Mouse (Mus musculus): ENCODE results near the gene Hspa1l.
A peak's percentile ranks its signal among the peaks of the same experiment; 100 is the strongest.
"Not testable (repeated sequence)": the region's sequence is repeated elsewhere in the genome, so short reads cannot be mapped to it uniquely, and the experiment has no call there.

Gene Hspa1l

DNA sequence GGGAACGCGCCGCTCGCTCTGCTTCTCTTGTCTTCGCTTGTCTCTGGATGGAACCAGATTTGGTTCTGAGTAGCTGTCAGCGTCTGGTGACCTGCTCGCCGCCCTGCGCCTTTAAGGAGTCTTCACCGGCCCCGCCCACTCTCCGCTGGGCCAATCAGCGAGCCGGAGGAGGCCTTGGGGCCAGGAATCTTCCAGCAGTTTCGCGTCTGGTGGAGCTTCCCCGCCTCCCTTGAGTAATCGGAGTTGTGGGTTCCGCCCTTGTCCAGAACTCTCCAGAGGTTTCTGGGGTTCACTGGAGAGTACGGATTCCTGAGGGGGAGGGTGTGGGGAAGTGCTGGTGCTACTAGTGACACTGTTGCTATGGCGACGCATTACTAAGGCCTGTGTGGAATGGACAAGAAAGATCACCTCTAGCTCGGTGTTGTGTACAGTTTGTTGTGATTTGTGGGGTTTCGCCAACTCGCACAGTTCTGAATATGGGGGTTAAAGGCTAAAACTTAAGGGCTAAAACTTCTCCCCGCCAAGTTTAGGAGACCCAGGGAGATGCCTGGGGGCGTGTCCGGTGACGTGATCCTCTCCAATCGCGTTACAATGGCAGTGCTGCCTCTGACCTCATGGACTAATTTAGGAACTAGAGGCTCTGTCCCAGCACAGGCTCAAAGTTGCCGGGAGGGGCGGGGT, at the start of gene Hspa1l, which contains the start of gene Hspa1a:
Gene Hspa1l, plus strand, starts transcription at position 635 of the 681 bp plus-strand sequence.
Gene Hspa1a, minus strand, starts transcription at position 88 of the 681 bp plus-strand sequence.
- not testable (repeated sequence) for H3K9me3 ChIP-seq (ENCODE audit: low read length)
- Histone ChIP-seq H3K27me3 (ENCODE audit: insufficient read depth, low read length) (peaks cover 64% of the 10 kb centered on the region), H3K4me1 (replicated peaks; ENCODE audit: low read depth, low read length) (peaks cover 21% of the 10 kb centered on the region)

GRCm38 (mm10) chr17:34922939-34923338, 49.6 kb upstream of the Hspa1l start:
- Histone ChIP-seq H3K4me1 (replicated peaks; ENCODE audit: low read depth, low read length) (peaks cover 17% of the 10 kb centered on the region), H3K27me3 (ENCODE audit: insufficient read depth, low read length) (no peaks in the 10 kb centered on the region; the same call in 1 of the 2 replicates), H3K36me3 (ENCODE audit: insufficient read depth, low read length) (no peaks in the 10 kb centered on the region), H3K9me3 (ENCODE audit: low read length) (no peaks in the 10 kb centered on the region), H3K4me3 (replicated peaks; ENCODE audit: low read length) (no peak overlapping the region)
- TF ChIP-seq CTCF (conservative IDR thresholded peaks at IDR 0.05; ENCODE audit: low read length) (peak; percentile 43), NANOG (IDR thresholded peaks at IDR 0.05; ENCODE audit: borderline replicate concordance, low read length) (no peak)

More for the DNA sequence above, at the start of gene Hspa1l, which contains the start of gene Hspa1a:
- H3K36me3 ChIP-seq (ENCODE audit: insufficient read depth, low read length) = not testable (repeated sequence)
- peak within 1 kb of the TSS; percentile 64 for H3K4me3 ChIP-seq (replicated peaks; ENCODE audit: low read length)

DNA sequence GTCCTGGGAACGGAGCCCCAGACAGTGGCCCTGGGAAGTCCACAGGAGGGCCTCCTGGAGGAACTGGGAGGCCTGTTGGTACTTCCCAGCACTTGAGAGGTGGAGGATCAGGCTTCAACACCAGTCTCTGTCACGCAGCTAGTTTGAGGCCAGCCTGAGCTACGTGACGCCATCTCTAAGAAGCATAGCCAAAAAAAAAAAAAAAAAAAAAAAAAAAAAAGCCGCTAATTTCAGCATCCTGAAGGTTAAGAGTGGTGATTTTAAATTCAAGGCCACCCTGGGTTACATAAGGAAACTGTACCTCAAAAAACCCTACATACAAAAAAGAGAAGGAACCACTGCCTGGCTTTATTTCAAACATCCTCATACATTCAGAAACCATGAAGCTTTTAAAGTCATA, 48.2 kb upstream of the Hspa1l start:
- Histone ChIP-seq H3K27me3 (ENCODE audit: insufficient read depth, low read length) (no peaks in the 10 kb centered on the region; the same call in 1 of the 2 replicates), H3K4me3 (replicated peaks; ENCODE audit: low read length) (no peak overlapping the region), H3K36me3 (ENCODE audit: insufficient read depth, low read length) (no peaks in the 10 kb centered on the region), H3K4me1 (replicated peaks; ENCODE audit: low read depth, low read length) (peaks cover 25% of the 10 kb centered on the region), H3K9me3 (ENCODE audit: low read length) (no peaks in the 10 kb centered on the region)
- TF ChIP-seq CTCF (conservative IDR thresholded peaks at IDR 0.05; ENCODE audit: low read length) (no peak), NANOG (IDR thresholded peaks at IDR 0.05; ENCODE audit: borderline replicate concordance, low read length) (no peak), POU5F1 (IDR thresholded peaks at IDR 0.05; ENCODE audit: borderline replicate concordance, low read length) (no peak)

DNA sequence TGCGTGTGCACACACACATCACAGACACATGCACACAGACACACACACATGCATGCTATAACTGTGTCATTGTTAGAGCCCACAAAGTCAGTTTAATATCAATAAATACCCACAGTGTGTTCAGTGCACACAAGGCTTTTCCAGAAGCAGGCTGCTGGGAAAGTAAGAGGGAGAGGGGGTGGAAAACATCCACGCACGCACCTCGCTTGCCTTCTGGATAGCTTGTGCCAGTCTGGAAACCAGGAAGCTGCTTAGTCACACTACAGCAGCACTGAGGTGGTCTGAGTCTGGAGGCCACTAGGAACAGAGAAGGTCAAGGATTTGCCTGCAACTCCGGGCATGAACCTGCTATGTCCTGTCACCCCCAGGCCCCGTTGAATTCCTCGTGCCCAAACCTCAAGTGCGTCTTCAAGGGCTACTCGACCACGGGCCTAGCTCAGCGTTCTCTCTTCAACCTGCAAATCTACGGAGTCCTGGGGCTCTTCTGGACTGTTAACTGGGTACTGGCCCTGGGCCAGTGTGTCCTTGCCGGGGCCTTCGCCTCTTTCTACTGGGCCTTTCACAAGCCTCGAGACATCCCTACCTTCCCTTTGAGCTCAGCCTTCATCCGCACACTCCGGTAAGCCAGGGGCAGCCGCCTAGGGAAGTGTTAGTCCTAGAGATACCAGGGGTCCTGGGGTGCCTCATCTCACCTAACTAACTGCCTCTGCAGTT, 45.0 kb upstream of the Hspa1l start:
- Histone ChIP-seq H3K9me3 (ENCODE audit: low read length) (no peaks in the 10 kb centered on the region), H3K4me1 (replicated peaks; ENCODE audit: low read depth, low read length) (peaks cover 43% of the 10 kb centered on the region), H3K4me3 (replicated peaks; ENCODE audit: low read length) (peak overlapping the region; percentile 72), H3K27me3 (ENCODE audit: insufficient read depth, low read length) (peaks cover 11% of the 10 kb centered on the region), H3K36me3 (ENCODE audit: insufficient read depth, low read length) (peaks cover 2% of the 10 kb centered on the region)
- no peak for TF ChIP-seq CTCF (conservative IDR thresholded peaks at IDR 0.05; ENCODE audit: low read length)
- no peak for TF ChIP-seq POU5F1 (IDR thresholded peaks at IDR 0.05; ENCODE audit: borderline replicate concordance, low read length)
- no peak for TF ChIP-seq NANOG (IDR thresholded peaks at IDR 0.05; ENCODE audit: borderline replicate concordance, low read length)

- Histone ChIP-seq H3K4me3 (replicated peaks; ENCODE audit: low read length) (peak overlapping the region; percentile 72), H3K9me3 (ENCODE audit: low read length) (no peaks in the 10 kb centered on the region)
Measured at GRCm38 (mm10) chr17:34928841-34929240, 43.7 kb upstream of the Hspa1l start.

DNA sequence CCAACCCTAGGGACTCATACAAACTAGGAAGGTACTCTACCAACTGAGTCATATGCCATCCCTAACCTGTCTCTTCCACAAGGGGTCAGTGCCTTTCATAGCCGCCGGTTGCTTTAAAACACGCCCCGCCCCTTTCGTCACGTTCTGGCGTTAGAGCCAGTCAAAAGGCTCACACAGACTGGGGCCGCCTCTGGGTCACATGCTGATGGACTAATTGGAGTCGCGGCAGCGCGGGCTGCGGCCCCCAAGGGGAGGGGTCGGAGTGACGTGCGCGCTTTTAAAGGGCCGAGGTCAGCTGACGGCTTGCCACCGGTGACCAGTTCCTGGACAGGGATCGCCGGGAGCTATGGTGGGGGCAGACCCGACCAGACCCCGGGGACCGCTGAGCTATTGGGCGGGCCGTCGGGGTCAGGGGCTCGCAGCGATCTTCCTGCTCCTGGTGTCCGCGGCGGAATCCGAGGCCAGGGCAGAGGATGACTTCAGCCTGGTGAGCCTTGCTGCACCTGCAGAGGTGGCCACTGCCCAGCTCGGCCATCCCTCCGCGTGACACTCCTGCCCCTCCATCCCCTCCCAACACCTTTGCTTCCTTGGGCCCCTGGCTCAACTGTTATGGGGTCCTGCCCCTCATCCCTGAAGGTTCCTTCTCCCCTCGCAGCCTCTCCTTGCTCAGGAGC, 41.3 kb upstream of the Hspa1l start, which contains the start of gene Neu1:
Gene Neu1, plus strand, starts transcription at position 193 of the 674 bp plus-strand sequence.
- Histone ChIP-seq H3K4me1 (replicated peaks; ENCODE audit: low read depth, low read length) (peaks cover 63% of the 10 kb centered on the region), H3K4me3 (replicated peaks; ENCODE audit: low read length) (peak within 1 kb of the TSS; percentile 91), H3K9me3 (ENCODE audit: low read length) (no peaks in the 10 kb centered on the region), H3K36me3 (ENCODE audit: insufficient read depth, low read length) (peaks cover 32% of the 10 kb centered on the region), H3K27me3 (ENCODE audit: insufficient read depth, low read length) (peaks cover 35% of the 10 kb centered on the region)
- no peak for TF ChIP-seq POU5F1 (IDR thresholded peaks at IDR 0.05; ENCODE audit: borderline replicate concordance, low read length)
- peak; percentile 45 for TF ChIP-seq CTCF (conservative IDR thresholded peaks at IDR 0.05; ENCODE audit: low read length)

More at GRCm38 (mm10) chr17:34928841-34929240, 43.7 kb upstream of the Hspa1l start:
- Histone ChIP-seq H3K4me1 (replicated peaks; ENCODE audit: low read depth, low read length) (peaks cover 46% of the 10 kb centered on the region), H3K27me3 (ENCODE audit: insufficient read depth, low read length) (peaks cover 23% of the 10 kb centered on the region), H3K36me3 (ENCODE audit: insufficient read depth, low read length) (peaks cover 11% of the 10 kb centered on the region)
- no peak for TF ChIP-seq CTCF (conservative IDR thresholded peaks at IDR 0.05; ENCODE audit: low read length)
- TF ChIP-seq NANOG (IDR thresholded peaks at IDR 0.05; ENCODE audit: borderline replicate concordance, low read length) = no peak
- TF ChIP-seq POU5F1 (IDR thresholded peaks at IDR 0.05; ENCODE audit: borderline replicate concordance, low read length) = no peak

DNA sequence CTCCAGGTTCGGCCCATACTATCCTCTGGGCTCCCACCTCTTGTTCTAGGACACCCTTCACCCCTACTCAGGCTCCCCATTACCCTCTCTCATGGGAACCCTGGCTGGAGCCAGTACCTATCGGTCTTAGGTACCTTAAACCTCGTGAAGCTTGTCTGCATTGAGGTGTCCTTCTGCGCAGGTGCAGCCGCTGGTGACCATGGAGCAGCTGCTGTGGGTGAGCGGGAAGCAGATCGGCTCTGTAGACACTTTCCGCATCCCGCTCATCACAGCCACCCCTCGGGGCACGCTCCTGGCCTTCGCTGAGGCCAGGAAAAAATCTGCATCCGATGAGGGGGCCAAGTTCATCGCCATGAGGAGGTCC, 40.8 kb upstream of the Hspa1l start:
- Histone ChIP-seq H3K4me3 (replicated peaks; ENCODE audit: low read length) (peak overlapping the region; percentile 91), H3K4me1 (replicated peaks; ENCODE audit: low read depth, low read length) (peaks cover 63% of the 10 kb centered on the region), H3K36me3 (ENCODE audit: insufficient read depth, low read length) (peaks cover 32% of the 10 kb centered on the region), H3K27me3 (ENCODE audit: insufficient read depth, low read length) (peaks cover 35% of the 10 kb centered on the region), H3K9me3 (ENCODE audit: low read length) (no peaks in the 10 kb centered on the region)
- TF ChIP-seq CTCF (conservative IDR thresholded peaks at IDR 0.05; ENCODE audit: low read length) (no peak), NANOG (IDR thresholded peaks at IDR 0.05; ENCODE audit: borderline replicate concordance, low read length) (no peak), POU5F1 (IDR thresholded peaks at IDR 0.05; ENCODE audit: borderline replicate concordance, low read length) (no peak)

DNA sequence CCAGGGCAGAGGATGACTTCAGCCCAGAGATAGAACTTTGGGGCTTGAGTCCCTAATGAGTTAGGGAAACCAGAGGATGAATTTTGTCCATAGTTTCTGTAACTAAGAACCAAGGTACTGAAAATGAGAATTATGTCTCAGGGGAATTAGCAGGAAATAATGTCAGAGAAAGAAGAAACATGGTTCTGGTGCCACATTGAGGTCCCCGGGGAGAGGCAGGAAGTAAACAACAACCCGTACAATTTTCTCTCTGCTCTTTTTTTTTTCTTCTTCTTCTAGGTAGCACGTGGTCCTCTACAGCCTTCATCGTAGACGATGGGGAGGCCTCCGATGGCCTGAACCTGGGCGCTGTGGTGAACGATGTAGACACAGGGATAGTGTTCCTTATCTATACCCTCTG, 40.2 kb upstream of the Hspa1l start:
- TF ChIP-seq POU5F1 (IDR thresholded peaks at IDR 0.05; ENCODE audit: borderline replicate concordance, low read length) (no peak), NANOG (IDR thresholded peaks at IDR 0.05; ENCODE audit: borderline replicate concordance, low read length) (no peak), CTCF (conservative IDR thresholded peaks at IDR 0.05; ENCODE audit: low read length) (no peak)
- H3K4me3 ChIP-seq (replicated peaks; ENCODE audit: low read length) = peak overlapping the region; percentile 91
- H3K36me3 ChIP-seq (ENCODE audit: insufficient read depth, low read length) = peaks cover 32% of the 10 kb centered on the region
- H3K4me1 ChIP-seq (replicated peaks; ENCODE audit: low read depth, low read length) = peaks cover 61% of the 10 kb centered on the region
- no peaks in the 10 kb centered on the region for H3K9me3 ChIP-seq (ENCODE audit: low read length)
- peaks cover 35% of the 10 kb centered on the region for H3K27me3 ChIP-seq (ENCODE audit: insufficient read depth, low read length)
